ENCODE assay signal across 21 mouse cellular contexts in the genomic region with DNA sequence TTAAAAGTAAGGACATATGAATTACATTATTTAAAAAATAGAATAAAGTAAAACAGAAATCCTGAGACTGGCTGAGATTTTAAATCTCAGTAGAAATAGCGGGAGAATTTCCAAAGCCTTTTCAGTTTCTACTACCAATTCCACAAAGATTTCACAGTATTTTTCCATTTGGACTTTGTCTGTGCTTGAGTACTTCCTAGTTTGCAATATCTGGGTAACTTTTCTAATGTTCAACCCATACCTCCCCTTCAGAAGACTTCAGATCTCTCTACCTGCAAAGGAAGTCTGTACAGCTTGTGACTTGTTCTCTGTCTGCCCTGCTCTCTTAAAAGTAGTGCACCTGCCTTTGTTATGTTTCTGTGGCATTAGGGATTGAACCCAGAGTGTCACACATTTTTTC. TPM values are rescaled to one million over a fixed set of nuclear protein-coding genes. Genes with fewer than 3 reads are reported as not detected.
A peak's percentile ranks its signal among the peaks of the same experiment; 100 is the strongest.
DNase-seq lines count a peak whose midpoint lies in the region; ATAC-seq and TF ChIP-seq lines count a peak whose summit lies in the region.
"Had no signal": no experiment of that assay in that cellular context is flagged by ENCODE, and none has a peak within 500 bp of the region (broad histone marks: within the 10 kb centered on the region; RNA-seq: fewer than 3 reads in every experiment).

No protein-coding gene starts in this region.

- no peak for TF ChIP-seq POLR2A in kidney, adult 2 months (IDR thresholded peaks at IDR 0.05; ENCODE audit: low read depth, low read length)

- H3K27ac ChIP-seq in kidney, adult 2 months (ENCODE audit: insufficient read depth, low read depth, low read length): no peak overlapping the region
- H3K27ac ChIP-seq in kidney, embryonic 16.5 days (ENCODE audit: low read length): no peak overlapping the region

- H3K27me3 ChIP-seq in kidney, adult 2 months (replicated peaks; ENCODE audit: control insufficient read depth, insufficient read depth, low read length): no peaks in the 10 kb centered on the region
- H3K27me3 ChIP-seq in kidney, embryonic 16.5 days (ENCODE audit: insufficient read depth, low read length): no peaks in the 10 kb centered on the region
- H3K27me3 ChIP-seq: CH12.LX, Patski had no signal

- H3K4me3 ChIP-seq in kidney, adult 2 months (ENCODE audit: insufficient read depth, low read depth, low read length): no peak overlapping the region
- H3K4me3 ChIP-seq in kidney, embryonic 16.5 days (ENCODE audit: low read length): no peak overlapping the region

- no peak overlapping the region for H3K4me2 ChIP-seq in kidney, embryonic 16.5 days (replicated peaks; ENCODE audit: low read depth, low read length)

- no peak overlapping the region for H3K9ac ChIP-seq in kidney, embryonic 16.5 days (replicated peaks; ENCODE audit: low read length)

- WGBS in kidney, adult 2 months: 59% methylated on average over 1 of the region's 1 CpGs
- WGBS in kidney, embryonic 16.5 days: 95% methylated on average over 1 of the region's 1 CpGs

- no peak for ATAC-seq in kidney, embryonic 16.5 days (ENCODE audit: low FRiP score, low TSS enrichment)
- ATAC-seq: activated CD4-positive, CD25-positive, alpha-beta regulatory T cell, adult 4 months; CD4-positive, CD25-positive, alpha-beta regulatory T cell, adult 4 months; Patski had no signal

- DNase-seq in kidney, adult 2 months: peak; percentile 71
- DNase-seq in kidney, adult 11 months: no peak
- DNase-seq in kidney, adult 8-10 months: peak; percentile 19 to 45
- no peak for DNase-seq in kidney, adult 18-20 months
- peak; percentile 73 for DNase-seq in kidney, adult 9 months
- DNase-seq: adrenal gland, adult 2 months; adrenal gland, adult 8-10 months; adrenal gland, postnatal 10 days; adrenal gland, postnatal 14 days; adrenal gland, postnatal 25 days; adrenal gland, postnatal 36 days; B cell, adult 2 months; cerebellum, adult 11 months; cerebellum, adult 11-12 months; cerebellum, adult 18-20 months had no signal

- no peak for TF ChIP-seq CTCF in kidney, adult 2 months (conservative IDR thresholded peaks at IDR 0.05; ENCODE audit: insufficient read depth, insufficient read length, low read depth, low read length)

- H3K36me3 ChIP-seq in kidney, adult 2 months (ENCODE audit: control insufficient read depth, insufficient read depth, low read length): no peaks in the 10 kb centered on the region
- H3K36me3 ChIP-seq in kidney, embryonic 16.5 days (ENCODE audit: insufficient read depth, low read length): no peaks in the 10 kb centered on the region
- H3K36me3 ChIP-seq: G1E had no signal

- no peaks in the 10 kb centered on the region for H3K9me3 ChIP-seq in kidney, embryonic 16.5 days (ENCODE audit: low read length)
- H3K9me3 ChIP-seq: G1E had no signal

- H3K4me1 ChIP-seq in kidney, adult 2 months (ENCODE audit: control insufficient read depth, insufficient read depth, low read length): no peaks in the 10 kb centered on the region; the same call in 1 of the 2 replicates
- H3K4me1 ChIP-seq in kidney, embryonic 16.5 days (ENCODE audit: insufficient read depth, low read length): no peaks in the 10 kb centered on the region

RNA-seq across cellular contexts. Expression of a gene that starts 48.3 kb away (rescaled TPM):
- 0.84 and 1.5 TPM in 2 replicates for polyA plus RNA-seq in kidney, adult 2 months (2012; rRNA removed)
- 2.3 and 2.7 TPM in 2 replicates for polyA plus RNA-seq in kidney, embryonic 16.5 days (2015; fragmentation: Nextera tagmentation; extraction: Ambion mirVana)

RNA-seq across cellular contexts. Expression of a gene that starts 48.5 kb away (rescaled TPM):
- 9.6 and 10.2 TPM in 2 replicates for polyA plus RNA-seq in kidney, adult 2 months (2012; rRNA removed)
- 24.5 and 24.8 TPM in 2 replicates for polyA plus RNA-seq in kidney, embryonic 16.5 days (2015; fragmentation: Nextera tagmentation; extraction: Ambion mirVana)

RNA-seq across cellular contexts. Expression of a gene that starts 53.1 kb away (rescaled TPM):
- 11.4 and 13.1 TPM in 2 replicates for polyA plus RNA-seq in kidney, adult 2 months (2012; rRNA removed)
- 11.1 and 13.9 TPM in 2 replicates for polyA plus RNA-seq in kidney, embryonic 16.5 days (2015; fragmentation: Nextera tagmentation; extraction: Ambion mirVana)

Comparison
In these comparisons a context has a peak if more than half of its experiments do, and no peak if none do; other contexts are left out.
1. DNase-seq: peak in kidney, adult 2 months (single experiment), kidney, adult 8-10 months (2 of 2) and kidney, adult 9 months (single experiment); none in kidney, adult 11 months (single experiment) and kidney, adult 18-20 months (single experiment).